Mouse (Mus musculus): ENCODE data around the gene Sorcs3.

Gene Sorcs3

DNA sequence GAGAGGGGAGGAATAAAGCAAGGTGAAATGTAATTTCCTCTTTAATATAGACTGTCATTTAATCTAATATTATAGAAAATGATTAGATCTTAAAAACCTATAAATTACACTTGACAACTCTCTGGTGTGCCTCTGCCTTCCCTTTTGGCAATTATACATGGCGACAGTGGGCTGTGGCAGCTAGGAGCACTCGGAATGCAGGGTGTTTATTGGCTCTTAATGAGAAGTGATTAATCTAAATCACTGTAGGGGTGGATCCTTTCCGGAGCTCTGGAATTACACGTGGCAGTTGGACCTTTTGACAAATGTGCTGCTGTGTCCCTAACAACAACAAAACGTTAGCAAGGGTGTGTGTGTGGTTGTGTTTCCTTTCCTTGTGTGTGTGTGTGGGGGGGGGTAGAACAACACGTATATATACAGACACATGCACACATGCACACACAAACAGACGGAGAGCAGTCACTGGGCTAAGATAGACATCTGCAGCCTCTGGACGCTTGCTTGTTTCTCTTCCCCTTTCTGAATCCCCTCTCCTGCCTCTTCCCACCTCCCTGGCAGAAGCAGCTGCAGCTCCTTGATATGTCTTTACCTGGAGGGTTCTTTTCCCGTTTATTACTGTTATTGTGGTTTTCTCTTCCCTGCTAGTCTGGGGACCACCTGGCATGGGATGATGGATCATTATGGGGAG is 318.8 kb downstream of the Sorcs3 start:
- no peak for DNase-seq (ENCODE audit: low spot score in 2 of 2)

DNA sequence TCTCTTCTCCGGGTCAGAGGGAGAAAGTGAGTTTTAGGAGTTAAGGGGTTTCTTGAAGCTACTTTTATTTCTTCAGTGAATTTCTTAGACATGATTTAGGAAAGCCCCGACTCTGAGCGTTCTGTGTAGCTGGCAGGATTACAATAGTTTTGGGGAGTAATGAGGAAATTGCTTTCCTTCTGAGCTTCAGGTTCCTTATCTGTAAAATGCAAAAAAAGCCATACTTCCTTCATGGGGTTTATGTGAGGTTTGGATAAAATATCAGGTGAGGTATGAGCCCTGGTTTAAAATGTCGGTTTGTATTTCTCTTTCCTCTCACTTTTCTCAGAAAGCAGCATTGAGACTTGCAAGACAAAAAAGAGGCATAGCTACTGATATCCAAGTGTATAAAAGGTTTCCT is 327.8 kb downstream of the Sorcs3 start:
- DNase-seq (ENCODE audit: low spot score in 2 of 2) = no peak

DNA sequence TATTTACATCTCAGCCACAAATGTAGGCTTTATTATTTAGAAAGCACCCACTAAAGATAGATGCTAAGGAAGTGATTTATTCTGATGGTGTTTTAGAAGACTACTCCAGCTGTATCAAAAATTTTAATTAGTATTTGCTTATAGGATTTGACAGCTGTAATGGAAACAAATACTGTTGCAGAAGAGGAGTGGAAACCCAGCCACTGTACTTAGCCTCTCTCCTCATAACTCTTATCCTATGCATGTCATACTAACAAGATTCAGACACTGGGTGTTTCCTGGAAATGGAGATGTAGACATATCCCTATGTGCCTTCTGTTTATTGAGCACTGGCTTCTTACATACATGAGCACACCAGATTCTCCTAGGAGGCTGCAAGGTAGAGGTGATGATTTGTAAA is 338.5 kb downstream of the Sorcs3 start:
- no peak for DNase-seq (ENCODE audit: low spot score in 2 of 2)

DNA sequence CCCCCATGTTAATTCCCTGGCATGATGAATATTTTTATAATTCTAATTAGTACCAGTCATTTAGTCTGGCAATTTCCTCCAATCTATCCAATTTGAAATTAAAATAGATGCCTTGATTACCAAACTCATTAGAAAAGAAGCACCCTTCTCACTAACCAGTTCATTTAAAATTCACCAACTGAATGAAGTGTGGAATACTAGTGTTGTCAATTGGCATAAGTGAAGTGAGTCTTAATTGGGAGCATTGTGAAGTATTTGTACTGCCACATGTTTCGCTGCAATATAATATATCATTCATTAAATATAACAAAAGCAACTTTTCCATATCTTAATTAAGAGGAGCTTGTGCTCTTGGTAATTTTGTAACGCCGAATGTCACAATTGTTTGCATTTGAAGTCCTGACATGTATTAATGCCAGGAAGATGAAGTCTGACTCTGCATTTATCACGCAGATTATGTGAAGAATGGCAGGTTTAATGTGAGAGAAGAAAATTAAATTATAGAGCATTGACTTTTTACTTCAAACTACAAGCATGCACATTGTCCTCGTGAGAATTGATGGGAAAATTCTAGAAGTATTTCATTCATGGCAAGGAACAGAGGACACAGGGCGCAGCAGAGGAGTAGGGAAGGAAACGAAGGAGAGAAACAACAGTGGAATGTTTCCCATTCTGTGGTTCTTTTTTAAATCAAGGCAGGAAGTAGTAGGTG is 339.8 kb downstream of the Sorcs3 start:
- DNase-seq (ENCODE audit: low spot score in 2 of 2) = no peak

DNA sequence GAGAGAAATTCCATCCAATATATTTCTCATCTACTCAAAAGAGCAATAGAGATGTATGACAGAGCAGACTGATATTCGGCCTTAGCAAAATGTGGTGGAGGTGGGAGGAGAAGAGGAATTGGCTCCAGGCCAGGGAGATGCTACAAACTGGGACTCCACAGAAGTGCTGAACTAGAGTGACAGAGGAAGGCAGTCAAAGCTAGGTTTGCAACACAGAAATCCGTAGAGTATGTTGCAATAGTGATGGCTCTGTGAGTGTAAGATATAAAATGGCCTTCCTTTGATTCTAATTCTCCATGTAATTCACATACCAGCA is 340.3 kb downstream of the Sorcs3 start:
- DNase-seq (ENCODE audit: low spot score in 2 of 2) = no peak

DNA sequence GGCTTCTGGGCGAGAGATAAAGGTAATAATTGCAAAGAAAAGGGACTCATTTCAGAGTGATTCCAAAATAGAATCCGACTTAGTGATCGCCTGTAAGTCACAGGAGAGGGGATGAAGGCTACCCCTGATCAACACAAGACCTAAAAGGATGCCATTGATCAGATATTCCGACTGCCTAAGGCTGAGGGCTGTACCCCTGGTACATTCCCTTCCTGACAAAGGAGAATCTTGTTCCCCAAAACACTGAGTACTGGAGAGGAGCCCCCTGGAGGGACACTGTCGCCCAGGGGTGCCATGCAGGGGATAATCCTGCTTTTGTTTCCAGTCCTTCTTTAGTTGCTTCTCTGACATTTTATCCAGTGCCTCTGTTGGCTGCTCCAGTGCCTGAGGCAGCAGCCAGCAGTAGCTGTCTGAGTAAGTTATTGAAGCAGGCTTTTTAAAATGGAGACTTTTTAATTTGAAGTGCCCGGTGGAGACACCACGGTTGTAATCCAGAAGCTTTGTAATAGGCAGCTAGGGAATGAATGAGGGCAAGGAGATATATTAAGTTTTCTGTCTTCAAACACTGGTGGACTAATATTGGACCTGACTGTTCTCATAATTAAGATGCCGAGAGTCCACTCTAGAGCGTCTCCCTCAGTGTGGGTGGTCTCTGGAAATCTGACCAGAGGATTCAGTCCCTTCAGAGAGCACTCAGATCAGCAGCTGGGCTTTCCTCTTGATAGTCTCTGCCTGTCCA is 342.5 kb downstream of the Sorcs3 start:
- no peak for DNase-seq (ENCODE audit: low spot score in 2 of 2)

DNA sequence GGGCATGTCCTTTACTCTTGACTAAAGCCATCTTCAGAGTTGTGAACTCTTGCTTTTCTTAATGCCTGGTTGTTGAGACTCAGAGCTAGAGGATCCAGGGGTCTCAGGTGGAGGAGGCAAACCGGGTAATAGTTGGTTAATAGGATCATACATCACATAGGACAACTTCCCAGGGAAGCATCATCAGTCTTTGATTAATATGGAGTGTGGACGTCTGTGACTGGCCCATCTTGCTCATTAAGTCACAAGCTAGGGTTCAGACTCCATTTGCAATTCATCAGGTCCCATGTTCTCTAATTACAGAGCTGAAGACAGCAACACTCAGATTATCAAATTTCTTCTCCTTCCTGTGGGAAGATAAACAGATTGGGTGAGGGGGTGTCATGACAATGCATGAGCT is 353.6 kb downstream of the Sorcs3 start:
- no peak for DNase-seq (ENCODE audit: low spot score in 2 of 2)

DNA sequence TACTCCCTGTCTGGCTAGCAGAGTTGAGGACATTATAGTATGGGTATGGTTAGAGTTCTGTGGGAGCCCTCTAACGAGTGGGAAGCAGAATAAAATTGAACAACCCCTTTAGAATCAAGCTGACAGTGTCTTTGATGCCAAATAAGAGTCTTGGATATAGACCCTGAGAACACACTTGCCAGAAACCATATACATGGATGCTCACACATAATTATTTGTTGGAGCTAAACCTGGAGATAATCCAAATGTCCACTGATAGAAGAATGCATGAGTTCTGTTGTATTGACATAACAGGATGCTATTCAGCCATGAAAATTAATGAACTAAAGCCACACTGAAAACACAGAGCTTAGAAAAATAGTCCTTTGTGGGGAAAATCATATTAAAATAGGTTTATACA is 369.9 kb downstream of the Sorcs3 start:
- no peak for DNase-seq (ENCODE audit: low spot score in 2 of 2)

DNA sequence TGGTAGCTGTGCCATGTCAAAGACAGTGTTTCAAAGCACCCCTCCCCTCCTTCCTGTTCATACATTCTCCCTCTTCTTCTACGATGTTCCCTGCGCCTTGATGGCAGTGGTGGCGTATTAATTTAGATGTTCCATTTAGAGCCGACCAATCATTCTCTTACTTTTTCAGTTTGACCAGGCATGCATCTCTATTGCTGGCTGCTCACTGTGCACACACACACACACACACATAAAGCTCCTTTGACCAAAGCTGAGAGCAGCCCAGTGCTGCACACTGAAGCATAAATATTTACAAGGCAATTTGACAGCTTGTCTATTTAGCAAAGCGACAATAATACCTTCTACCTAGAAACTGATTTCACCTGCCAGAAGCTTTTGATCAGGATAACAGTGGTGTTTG is 371.3 kb downstream of the Sorcs3 start:
- DNase-seq (ENCODE audit: low spot score in 2 of 2) = no peak

DNA sequence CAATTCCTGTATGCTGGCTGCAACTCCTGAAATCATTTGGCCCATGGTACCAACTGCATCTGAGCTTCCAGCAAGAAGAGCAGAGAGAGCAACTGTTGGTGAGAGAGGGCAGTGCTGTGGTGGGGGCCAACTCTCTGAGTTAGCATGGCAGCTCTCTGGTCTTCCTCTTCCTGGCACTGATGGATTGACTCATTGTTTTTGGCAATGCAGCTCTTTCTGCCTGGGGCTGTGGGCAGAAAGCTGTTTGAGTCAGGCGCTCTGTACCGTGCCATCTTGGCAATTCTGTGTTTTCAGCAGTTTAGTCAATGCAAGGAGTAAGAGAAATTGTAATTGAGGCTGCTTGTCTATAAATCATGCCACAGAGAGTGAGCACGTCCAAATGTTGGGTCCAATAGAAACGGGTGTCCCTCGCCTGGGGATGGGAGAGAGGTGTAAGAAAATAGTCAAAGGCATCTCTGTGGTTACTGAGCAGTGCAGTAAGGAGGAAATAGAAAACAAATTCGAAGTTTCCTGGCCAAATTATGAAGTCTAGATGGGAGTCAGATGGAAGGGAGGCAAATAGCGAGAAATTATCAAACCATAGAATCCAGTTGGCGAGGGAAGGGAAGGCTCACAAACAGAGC is 379.2 kb downstream of the Sorcs3 start:
- no peak for DNase-seq (ENCODE audit: low spot score in 2 of 2)

DNA sequence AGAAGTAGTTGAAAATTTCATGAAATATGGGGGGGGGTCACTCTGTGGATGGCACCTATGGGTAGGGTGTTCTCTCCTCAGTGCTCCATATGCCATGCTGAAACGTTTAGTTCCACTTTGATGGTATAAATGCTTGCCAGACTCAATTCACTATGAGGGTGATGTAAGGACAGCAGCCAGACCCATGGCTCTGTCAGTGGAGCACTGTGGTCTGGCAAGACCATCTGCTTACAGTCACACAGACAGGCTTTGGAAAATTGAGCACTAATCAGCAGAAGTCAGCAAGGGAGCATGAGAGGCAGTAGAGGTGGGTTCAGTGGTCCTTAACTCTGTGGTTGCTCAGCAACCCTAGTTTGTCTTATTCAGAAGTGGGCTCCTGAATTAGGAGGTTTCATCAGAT is 411.1 kb downstream of the Sorcs3 start:
- DNase-seq (ENCODE audit: low spot score in 2 of 2) = no peak

DNA sequence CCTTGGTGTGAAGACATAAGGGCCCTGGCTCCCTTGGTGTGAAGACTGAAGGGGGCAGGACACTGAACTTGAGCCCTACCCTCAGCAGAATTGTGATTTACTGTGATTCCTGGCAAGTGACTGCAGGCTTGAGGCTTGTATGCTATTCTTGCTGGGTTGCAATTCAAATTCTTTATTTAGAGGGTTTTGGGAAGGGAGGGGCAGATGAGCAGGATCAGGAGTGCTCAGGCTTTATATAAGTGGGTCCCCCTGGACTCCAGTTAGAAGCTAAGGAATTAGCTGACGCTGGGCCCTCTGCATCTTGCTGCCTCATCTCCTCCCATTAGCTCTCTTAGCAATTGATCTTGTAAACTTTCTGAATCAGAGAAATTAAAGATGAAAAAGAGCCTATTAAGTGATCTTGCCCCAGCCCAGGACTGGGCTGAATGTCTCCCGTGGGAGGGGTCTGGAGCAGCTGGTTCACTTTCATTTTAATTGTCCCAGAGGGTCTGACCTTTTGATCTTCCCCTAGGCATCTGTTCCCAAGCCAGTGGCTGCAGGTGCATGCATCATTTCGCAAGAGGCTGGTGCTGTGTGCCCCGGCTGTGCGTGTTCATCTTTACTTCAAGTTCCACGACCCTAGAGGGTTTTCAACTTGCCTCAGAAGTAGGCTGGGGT is 425.0 kb downstream of the Sorcs3 start:
- DNase-seq (ENCODE audit: low spot score in 2 of 2) = no peak

DNA sequence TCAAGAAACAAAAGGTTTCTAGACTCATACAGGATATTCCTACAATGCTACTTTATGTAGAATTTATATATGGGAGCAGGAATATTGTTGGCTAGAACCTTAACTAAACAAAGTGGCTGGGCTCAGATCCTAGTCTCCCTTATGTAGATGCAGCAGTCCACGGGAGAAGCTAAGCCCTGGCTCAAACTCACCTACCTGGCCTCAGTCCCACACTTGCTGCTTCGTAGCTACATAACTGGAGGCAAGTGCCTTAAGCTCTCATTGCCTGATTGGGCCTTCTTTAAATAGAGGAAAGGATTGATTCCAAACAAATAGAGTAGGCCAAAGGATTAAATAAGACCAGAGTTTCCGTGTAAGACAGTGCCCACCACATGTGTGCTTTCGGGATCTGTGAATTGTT is 436.7 kb downstream of the Sorcs3 start:
- DNase-seq (ENCODE audit: low spot score in 2 of 2) = peak in 1 of 2 experiments; percentile 32

DNA sequence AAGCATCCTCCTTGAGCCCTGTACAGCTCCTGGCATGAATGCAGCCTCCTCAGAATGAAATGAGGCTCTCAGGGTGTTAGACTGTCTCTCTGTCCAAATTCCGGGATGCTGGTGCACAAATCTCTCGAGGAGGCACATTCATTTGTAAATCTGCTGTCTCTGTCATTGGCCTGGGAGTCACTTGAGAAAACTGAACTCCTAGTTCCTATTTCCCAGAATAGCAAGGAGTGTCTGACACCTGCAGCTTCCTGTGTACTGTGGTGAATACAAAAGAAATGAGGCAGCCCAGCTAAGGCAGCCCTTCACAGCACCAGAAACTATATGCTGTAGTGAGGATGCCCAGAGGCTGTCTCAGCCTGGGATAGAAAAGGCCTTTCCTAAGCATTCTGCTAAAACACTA is 444.1 kb downstream of the Sorcs3 start:
- DNase-seq (ENCODE audit: low spot score in 2 of 2) = no peak

DNA sequence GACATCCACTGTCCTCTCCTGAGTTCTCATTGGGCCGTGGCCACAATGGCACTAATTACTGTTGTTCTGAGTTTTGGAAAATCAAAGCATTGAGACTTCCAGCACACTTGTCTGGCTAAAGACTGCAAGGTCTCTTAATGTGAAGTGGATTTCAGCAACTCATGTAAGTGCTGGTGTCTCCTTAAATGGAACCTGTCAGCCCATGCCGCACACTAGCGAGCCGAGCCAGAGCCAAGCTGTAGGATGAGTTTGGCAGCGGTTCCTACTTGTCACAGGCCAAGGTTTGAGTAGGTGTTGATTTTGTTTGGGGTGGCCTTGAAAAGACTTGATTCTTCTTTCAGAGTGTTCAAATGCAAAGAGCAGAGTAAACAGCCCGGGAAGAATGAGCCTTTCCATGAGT is 445.8 kb downstream of the Sorcs3 start:
- no peak for DNase-seq (ENCODE audit: low spot score in 2 of 2)

DNA sequence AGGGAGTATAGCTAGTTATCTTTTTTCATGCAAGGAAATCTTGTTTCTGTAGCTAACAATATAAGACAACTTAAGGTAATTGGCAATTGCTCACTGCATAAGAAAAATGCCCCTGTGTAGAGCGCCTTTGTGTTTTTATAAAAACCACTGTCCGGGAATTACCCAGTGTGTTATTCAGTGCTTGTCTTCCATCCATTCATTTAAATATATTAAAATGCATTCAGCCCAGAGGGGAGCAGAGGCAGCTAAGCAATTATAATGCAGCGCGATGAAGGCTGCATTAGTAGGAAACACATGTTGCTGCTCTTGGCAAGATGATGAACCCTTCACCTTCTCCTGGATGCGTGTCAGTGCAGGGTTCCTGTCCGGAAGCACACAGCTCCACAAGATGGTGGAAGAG is 454.4 kb downstream of the Sorcs3 start:
- no peak for DNase-seq (ENCODE audit: low spot score in 2 of 2)

DNA sequence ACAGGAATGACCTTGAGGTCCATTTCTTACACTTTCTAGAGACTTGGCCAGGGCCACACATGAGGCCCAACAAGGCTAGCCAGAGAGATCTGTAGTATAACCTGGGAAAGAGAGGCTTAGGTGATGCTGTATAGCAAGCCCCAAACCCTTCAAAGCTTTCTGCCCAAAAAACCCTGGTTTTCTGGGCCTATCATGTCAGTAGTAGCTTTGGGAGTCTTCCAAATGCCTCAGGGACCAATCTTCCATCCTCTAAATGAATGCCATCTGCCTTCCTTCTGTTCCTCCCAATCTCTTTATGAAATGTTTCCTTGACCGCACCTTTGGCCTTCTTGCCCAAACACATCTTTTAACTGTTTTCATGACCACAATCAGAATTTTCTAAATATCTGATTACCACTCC is 474.1 kb downstream of the Sorcs3 start:
- DNase-seq (ENCODE audit: low spot score in 2 of 2) = no peak

DNA sequence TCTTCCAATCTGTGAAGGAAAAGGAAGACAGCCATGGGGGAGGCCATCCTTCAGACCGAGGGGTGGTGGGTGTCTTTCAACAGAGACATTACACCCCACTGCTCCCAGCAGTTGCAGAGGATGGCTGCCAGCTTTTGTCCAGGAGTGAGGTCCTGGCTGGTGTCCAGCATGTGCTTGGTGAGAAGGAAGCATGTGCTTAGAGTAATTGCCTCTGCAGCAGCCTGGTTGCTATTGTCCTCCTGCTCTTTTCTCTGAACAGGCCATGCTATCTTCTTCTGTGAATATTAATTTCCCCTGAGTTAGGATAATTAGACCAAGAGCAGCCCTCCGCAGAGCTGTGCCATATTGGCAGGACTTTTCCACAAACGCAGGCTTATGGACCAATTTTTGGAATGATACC is 476.7 kb downstream of the Sorcs3 start:
- no peak for DNase-seq (ENCODE audit: low spot score in 2 of 2)

DNA sequence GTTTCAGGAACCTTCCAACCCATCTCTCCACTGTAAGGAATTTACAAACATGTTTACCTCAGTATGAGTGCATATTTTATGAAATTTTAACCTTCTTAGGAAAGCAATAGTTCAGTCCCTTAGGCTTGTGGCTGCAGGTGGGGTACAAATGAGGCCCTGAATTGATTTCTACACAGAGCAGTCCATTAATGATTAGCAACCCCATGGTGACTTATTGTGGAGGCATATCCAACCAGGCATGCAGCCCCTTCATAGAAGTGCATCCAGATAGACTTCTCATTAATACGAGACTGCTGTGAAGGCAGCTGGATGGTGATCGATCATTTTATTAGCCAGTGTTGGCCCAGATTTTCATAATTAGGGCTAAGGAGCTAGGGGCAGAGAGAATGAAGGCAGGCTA is 480.5 kb downstream of the Sorcs3 start:
- no peak for DNase-seq (ENCODE audit: low spot score in 2 of 2)

DNA sequence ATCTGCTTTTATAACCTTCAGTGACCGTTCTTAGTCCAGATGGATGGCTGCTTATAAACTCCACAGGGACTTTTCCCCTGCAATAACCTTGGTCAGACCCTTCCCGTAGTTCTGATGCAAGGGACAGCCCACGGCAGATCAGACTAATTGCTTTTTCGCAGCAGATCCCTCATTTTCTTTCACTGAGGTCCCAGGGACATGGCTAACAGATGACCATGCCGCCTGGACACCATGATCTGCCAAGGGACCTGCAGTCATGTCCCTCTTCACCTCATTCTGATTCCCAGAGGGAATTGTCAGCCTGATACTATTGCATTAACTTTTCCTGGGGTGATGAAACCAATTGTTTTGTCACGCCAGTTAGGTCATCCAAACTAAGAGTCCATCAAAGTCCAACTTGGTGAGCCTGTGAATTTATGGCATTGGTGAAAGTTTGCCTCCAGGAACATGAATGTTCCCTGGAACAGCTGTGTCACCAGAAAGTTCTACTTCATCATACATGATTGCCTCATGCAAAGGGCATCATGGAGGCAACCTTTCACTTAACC is 494.4 kb downstream of the Sorcs3 start:
- no peak for DNase-seq (ENCODE audit: low spot score in 2 of 2)

DNA sequence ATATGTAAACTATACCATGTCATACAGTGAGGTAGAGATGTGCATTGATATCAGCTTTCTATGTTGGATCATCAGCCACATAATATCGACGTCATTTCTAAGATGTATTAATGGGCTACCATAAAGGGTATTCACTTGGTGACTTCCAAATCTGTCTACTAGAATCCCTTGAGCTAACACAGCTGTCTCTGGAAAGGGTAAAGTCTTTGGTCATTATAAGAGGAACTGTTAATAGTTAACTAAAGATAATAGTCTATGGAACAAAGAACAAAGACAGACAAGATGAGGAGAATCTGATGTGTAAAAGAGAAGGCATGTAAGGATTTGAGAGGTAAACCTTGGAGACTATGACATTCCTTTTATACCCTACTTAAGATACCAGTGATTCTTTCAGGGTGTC is 497.9 kb downstream of the Sorcs3 start:
- DNase-seq (ENCODE audit: low spot score in 2 of 2) = no peak
